Mouse (Mus musculus): ENCODE results near the gene Ddx46. TPM values are rescaled to one million over a fixed set of nuclear protein-coding genes. Genes with fewer than 3 reads are reported as not detected.
A peak's percentile ranks its signal among the peaks of the same experiment; 100 is the strongest.

The Ddx46 gene
- 16.7 and 20.4 TPM in 2 replicates for polyA plus RNA-seq (2015; fragmentation: Nextera tagmentation; extraction: Ambion mirVana)

GRCm38 (mm10) chr13:55634639-55635127, at the start of gene Ddx46:
Gene Ddx46, plus strand, starts transcription at chr13:55635027.
- H3K4me1 ChIP-seq (replicated peaks): peaks cover 11% of the 10 kb centered on the region
- H3K4me3 ChIP-seq: peak within 1 kb of the TSS; percentile 84
- H3K4me2 ChIP-seq: peak within 1 kb of the TSS; percentile 79
- no peaks in the 10 kb centered on the region for H3K9me3 ChIP-seq (replicated peaks)
- ATAC-seq (replicated peaks; ENCODE audit: insufficient number of reproducible peaks, insufficient read depth, low FRiP score, low read depth): peak; percentile 87
- H3K36me3 ChIP-seq: peaks cover 46% of the 10 kb centered on the region
- WGBS: 4% methylated on average over 30 of the region's 30 CpGs
- H3K27me3 ChIP-seq: no peaks in the 10 kb centered on the region
- peak within 1 kb of the TSS; percentile 91 for H3K9ac ChIP-seq
- peak within 1 kb of the TSS; percentile 50 for H3K27ac ChIP-seq

- H3K4me2 ChIP-seq: no peak overlapping the region
- ATAC-seq (replicated peaks; ENCODE audit: insufficient number of reproducible peaks, insufficient read depth, low FRiP score, low read depth): no peak
- H3K9me3 ChIP-seq (replicated peaks): no peaks in the 10 kb centered on the region
- H3K27ac ChIP-seq: no peak overlapping the region
- H3K9ac ChIP-seq: no peak overlapping the region
- peaks cover 25% of the 10 kb centered on the region for H3K36me3 ChIP-seq
- peaks cover 13% of the 10 kb centered on the region for H3K4me1 ChIP-seq (replicated peaks)
- WGBS: 74% methylated on average over 4 of the region's 4 CpGs
- no peaks in the 10 kb centered on the region for H3K27me3 ChIP-seq
- H3K4me3 ChIP-seq: no peak overlapping the region
These were observed 42.8 kb upstream of the Ddx46 start for GRCm38 (mm10) chr13:55591961-55592490.

- no peaks in the 10 kb centered on the region for H3K27me3 ChIP-seq
- peak overlapping the region; percentile 68 for H3K9ac ChIP-seq
- H3K36me3 ChIP-seq: peaks cover 31% of the 10 kb centered on the region
- peak overlapping the region; percentile 66 for H3K4me2 ChIP-seq
- H3K27ac ChIP-seq: peak overlapping the region; percentile 40; the same call in 1 of the 2 replicates
- WGBS: 4% methylated on average over 29 of the region's 29 CpGs
- H3K4me1 ChIP-seq (replicated peaks): peaks cover 13% of the 10 kb centered on the region
- no peaks in the 10 kb centered on the region for H3K9me3 ChIP-seq (replicated peaks)
- peak overlapping the region; percentile 63 for H3K4me3 ChIP-seq
- peak; percentile 98 for ATAC-seq (replicated peaks; ENCODE audit: insufficient number of reproducible peaks, insufficient read depth, low FRiP score, low read depth)
These were observed 42.1 kb upstream of the Ddx46 start for GRCm38 (mm10) chr13:55592512-55593253.

- Histone ChIP-seq H3K27ac (peak overlapping the region; percentile 40; the same call in 1 of the 2 replicates), H3K4me1 (replicated peaks) (peaks cover 13% of the 10 kb centered on the region), H3K27me3 (no peaks in the 10 kb centered on the region), H3K4me2 (peak overlapping the region; percentile 66), H3K9me3 (replicated peaks) (no peaks in the 10 kb centered on the region), H3K4me3 (peak overlapping the region; percentile 63), H3K36me3 (peaks cover 37% of the 10 kb centered on the region), H3K9ac (peak overlapping the region; percentile 68)
- 0% methylated on average over 31 of the region's 31 CpGs for WGBS
- ATAC-seq (replicated peaks; ENCODE audit: insufficient number of reproducible peaks, insufficient read depth, low FRiP score, low read depth): 0 out of 2 replicates have a peak, but pooled peaks have one; percentile 21
These were observed 41.5 kb upstream of the Ddx46 start for GRCm38 (mm10) chr13:55593254-55593747.

- ATAC-seq (replicated peaks; ENCODE audit: insufficient number of reproducible peaks, insufficient read depth, low FRiP score, low read depth): no peak
- Histone ChIP-seq H3K4me2 (no peak overlapping the region), H3K4me1 (replicated peaks) (peaks cover 18% of the 10 kb centered on the region), H3K9me3 (replicated peaks) (no peaks in the 10 kb centered on the region), H3K4me3 (no peak overlapping the region), H3K27me3 (no peaks in the 10 kb centered on the region), H3K27ac (no peak overlapping the region), H3K9ac (no peak overlapping the region), H3K36me3 (peaks cover 37% of the 10 kb centered on the region)
- 81% methylated on average over 12 of the region's 12 CpGs for WGBS
These were observed 39.5 kb upstream of the Ddx46 start for GRCm38 (mm10) chr13:55595375-55595774.

- ATAC-seq (replicated peaks; ENCODE audit: insufficient number of reproducible peaks, insufficient read depth, low FRiP score, low read depth): no peak
- H3K9me3 ChIP-seq (replicated peaks): no peaks in the 10 kb centered on the region
- H3K4me2 ChIP-seq: no peak overlapping the region
- H3K27me3 ChIP-seq: no peaks in the 10 kb centered on the region
- H3K36me3 ChIP-seq: peaks cover 37% of the 10 kb centered on the region
- WGBS: 92% methylated on average over 12 of the region's 12 CpGs
- no peak overlapping the region for H3K9ac ChIP-seq
- peaks cover 26% of the 10 kb centered on the region for H3K4me1 ChIP-seq (replicated peaks)
- H3K4me3 ChIP-seq: no peak overlapping the region
- H3K27ac ChIP-seq: no peak overlapping the region
These were observed 38.0 kb upstream of the Ddx46 start for GRCm38 (mm10) chr13:55596802-55597201.

- no peaks in the 10 kb centered on the region for H3K9me3 ChIP-seq (replicated peaks)
- H3K4me2 ChIP-seq: peak within 1 kb of the TSS; percentile 86
- H3K9ac ChIP-seq: peak within 1 kb of the TSS; percentile 90
- peak; percentile 88 for ATAC-seq (replicated peaks; ENCODE audit: insufficient number of reproducible peaks, insufficient read depth, low FRiP score, low read depth)
- no peaks in the 10 kb centered on the region for H3K27me3 ChIP-seq
- H3K27ac ChIP-seq: peak within 1 kb of the TSS; percentile 63
- H3K4me3 ChIP-seq: peak within 1 kb of the TSS; percentile 92
- WGBS: 6% methylated on average over 51 of the region's 51 CpGs
- H3K4me1 ChIP-seq (replicated peaks): peaks cover 12% of the 10 kb centered on the region
- peaks cover 37% of the 10 kb centered on the region for H3K36me3 ChIP-seq
These were observed 35.0 kb upstream of the Ddx46 start, which contains the start of gene B4galt7 for GRCm38 (mm10) chr13:55599566-55600540. Gene B4galt7, plus strand, starts transcription at chr13:55599896.

GRCm38 (mm10) chr13:55600657-55601056, 34.2 kb upstream of the Ddx46 start:
- 20% methylated on average over 9 of the region's 9 CpGs for WGBS
- no peak for ATAC-seq (replicated peaks; ENCODE audit: insufficient number of reproducible peaks, insufficient read depth, low FRiP score, low read depth)
- Histone ChIP-seq H3K4me1 (replicated peaks) (peaks cover 12% of the 10 kb centered on the region), H3K27ac (no peak overlapping the region), H3K36me3 (peaks cover 29% of the 10 kb centered on the region), H3K9me3 (replicated peaks) (no peaks in the 10 kb centered on the region), H3K4me3 (peak overlapping the region; percentile 92), H3K4me2 (peak overlapping the region; percentile 86), H3K9ac (peak overlapping the region; percentile 90; the same call in 1 of the 2 replicates), H3K27me3 (no peaks in the 10 kb centered on the region)

GRCm38 (mm10) chr13:55601611-55602010, 33.2 kb upstream of the Ddx46 start:
- peaks cover 12% of the 10 kb centered on the region for H3K4me1 ChIP-seq (replicated peaks)
- H3K4me3 ChIP-seq: no peak overlapping the region
- no peaks in the 10 kb centered on the region for H3K27me3 ChIP-seq
- H3K9ac ChIP-seq: no peak overlapping the region
- no peak overlapping the region for H3K27ac ChIP-seq
- H3K4me2 ChIP-seq: peak overlapping the region; percentile 86; the same call in 1 of the 2 replicates
- no peak for ATAC-seq (replicated peaks; ENCODE audit: insufficient number of reproducible peaks, insufficient read depth, low FRiP score, low read depth)
- 6% methylated on average over 3 of the region's 3 CpGs for WGBS
- peaks cover 20% of the 10 kb centered on the region for H3K36me3 ChIP-seq
- no peaks in the 10 kb centered on the region for H3K9me3 ChIP-seq (replicated peaks)

GRCm38 (mm10) chr13:55604606-55605005, 30.2 kb upstream of the Ddx46 start:
- Histone ChIP-seq H3K36me3 (peaks cover 22% of the 10 kb centered on the region; the same call in 1 of the 2 replicates), H3K4me2 (no peak overlapping the region), H3K9ac (no peak overlapping the region), H3K9me3 (replicated peaks) (no peaks in the 10 kb centered on the region), H3K4me1 (replicated peaks) (peaks cover 9% of the 10 kb centered on the region), H3K27me3 (no peaks in the 10 kb centered on the region), H3K27ac (no peak overlapping the region), H3K4me3 (no peak overlapping the region)
- no peak for ATAC-seq (replicated peaks; ENCODE audit: insufficient number of reproducible peaks, insufficient read depth, low FRiP score, low read depth)
- 94% methylated on average over 3 of the region's 3 CpGs for WGBS

All from heart, embryonic 15.5 days (tissue).